Mouse (Mus musculus) liver, adult 2 months (tissue): ENCODE measurements around the gene Gpr153.

Experiments used
- CTCF ChIP-seq: fragments of 200-500 bp; IDR thresholded peaks from 2 replicates; pipeline ENCODE4 v1.5.1; 2011; ENCODE audit warnings: low read depth, low read length, control low read depth
- POLR2A ChIP-seq: fragments of 200-500 bp; IDR thresholded peaks from 2 replicates; pipeline ENCODE4 v1.6.1; 2011; ENCODE audit warnings: low read length, control low read depth; ENCODE audit not compliant: insufficient read depth; ENCODE audit errors: extremely low read depth

- TF ChIP-seq CTCF = no peak
- no peak for TF ChIP-seq POLR2A
Observed at GRCm38 (mm10) chr4:152282721-152283120, 8.7 kb downstream of the Gpr153 start.
